Mouse (Mus musculus) bone marrow macrophage, adult 2 months (primary cell): ENCODE measurements at regions not wholly inside any gene's neighbourhood (a gene's known extent, or its start where the extent isn't known, plus 50 kb on each side); places are given as distances from the start of the nearest gene placed in this dataset.

Experiments
- CTCF ChIP-seq: IDR thresholded peaks from 2 replicates; pipeline ENCODE4 v1.5.1; 2012; ENCODE audit warnings: low read depth, mild to moderate bottlenecking, low read length, moderate library complexity
- POLR2A ChIP-seq: IDR thresholded peaks from 2 replicates; pipeline ENCODE4 v1.6.1; 2012; ENCODE audit warnings: mild to moderate bottlenecking, low read depth, low read length, borderline replicate concordance

- TF ChIP-seq CTCF = no peak
- no peak for TF ChIP-seq POLR2A
Observed at GRCm38 (mm10) chr1:73645011-73645410, 479.2 kb downstream of the Tns1 start.
